ENCODE assay signal across 21 mouse cellular contexts in genomic region chr5:150490821-150491220, GRCm38 (mm10). TPM values are rescaled to one million over a fixed set of nuclear protein-coding genes. Genes with fewer than 3 reads are reported as not detected.
DNase-seq lines count a peak whose midpoint lies in the region; ATAC-seq and TF ChIP-seq lines count a peak whose summit lies in the region.
"Had no signal": no experiment of that assay in that cellular context is flagged by ENCODE, and none has a peak within 500 bp of the region (broad histone marks: within the 10 kb centered on the region; RNA-seq: fewer than 3 reads in every experiment).

No protein-coding gene starts in this region.

- peak; percentile 51; the same call in 1 of the 2 replicates for TF ChIP-seq EP300 in CH12.LX (IDR thresholded peaks at IDR 0.05; ENCODE audit: low read length)

- H3K9ac ChIP-seq in kidney, postnatal 0 days (ENCODE audit: low read depth, low read length): no peak overlapping the region
- H3K9ac ChIP-seq in CH12.LX (ENCODE audit: insufficient read depth, low read depth): peak overlapping the region; percentile 66
- no peak overlapping the region for H3K9ac ChIP-seq in limb, embryonic 13.5 days
- H3K9ac ChIP-seq: forebrain, embryonic 12.5 days; hindbrain, embryonic 12.5 days had no signal

- no peaks in the 10 kb centered on the region for H3K27me3 ChIP-seq in kidney, postnatal 0 days (ENCODE audit: insufficient read depth, low read length)
- H3K27me3 ChIP-seq in CH12.LX (replicated peaks): no peaks in the 10 kb centered on the region
- H3K27me3 ChIP-seq in limb, embryonic 13.5 days: no peaks in the 10 kb centered on the region
- H3K27me3 ChIP-seq: forebrain, embryonic 12.5 days; hindbrain, embryonic 12.5 days had no signal

- H3K9me3 ChIP-seq in kidney, postnatal 0 days (replicated peaks; ENCODE audit: low read length): no peaks in the 10 kb centered on the region
- no peaks in the 10 kb centered on the region for H3K9me3 ChIP-seq in CH12.LX (replicated peaks; ENCODE audit: low read length)
- H3K9me3 ChIP-seq in limb, embryonic 13.5 days: no peaks in the 10 kb centered on the region
- H3K9me3 ChIP-seq: forebrain, embryonic 12.5 days; hindbrain, embryonic 12.5 days had no signal

- no peak for TF ChIP-seq CTCF in kidney, postnatal 0 days (IDR thresholded peaks at IDR 0.05; ENCODE audit: low read depth)
- TF ChIP-seq CTCF in CH12.LX (conservative IDR thresholded peaks at IDR 0.05 in 1 of 2, IDR thresholded peaks at IDR 0.05 in 1 of 2; ENCODE audit: low read depth in 2 of 2, low read length in 2 of 2): no peak

- no peaks in the 10 kb centered on the region for H3K79me2 ChIP-seq in CH12.LX (replicated peaks; ENCODE audit: control insufficient read depth, extremely low read depth, insufficient read depth, poor library complexity, severe bottlenecking)

- no peak overlapping the region for H3K4me3 ChIP-seq in kidney, postnatal 0 days (replicated peaks; ENCODE audit: low read depth, low read length)
- H3K4me3 ChIP-seq in CH12.LX (replicated peaks in 1 of 3; ENCODE audit: low read depth in 2 of 3, low read length in 2 of 3, poor library complexity in 1 of 3): peak overlapping the region; percentile 46 to 58 (median 56)
- H3K4me3 ChIP-seq in limb, embryonic 13.5 days: no peak overlapping the region
- H3K4me3 ChIP-seq: forebrain, embryonic 12.5 days; heart, adult 2 months; hindbrain, embryonic 12.5 days had no signal

- H3K4me1 ChIP-seq in kidney, postnatal 0 days (replicated peaks; ENCODE audit: insufficient read depth, low read length): no peaks in the 10 kb centered on the region; the same call in 1 of the 2 replicates
- H3K4me1 ChIP-seq in CH12.LX (ENCODE audit: control insufficient read depth in 1 of 2, insufficient read depth in 2 of 2): peaks cover 2 to 9% of the 10 kb centered on the region in 2 experiments; a peak in 2 of 4 replicates
- peaks cover 8% of the 10 kb centered on the region; the same call in 1 of the 2 replicates for H3K4me1 ChIP-seq in limb, embryonic 13.5 days
- H3K4me1 ChIP-seq: forebrain, embryonic 12.5 days; hindbrain, embryonic 12.5 days had no signal

- in situ Hi-C loops in CH12.LX (cut with MboI; ENCODE audit: low pct_ligation_motif_present, low pct_unique_long_range_greater_than_20kb, low sequenced_read_pairs): no loop called here

- no peak for TF ChIP-seq RAD21 in CH12.LX (IDR thresholded peaks at IDR 0.05; ENCODE audit: low read depth, low read length)

- no peak; the same call in 1 of the 2 replicates for ATAC-seq in kidney, postnatal 0 days (replicated peaks; ENCODE audit: low FRiP score, low read depth)
- peak; percentile 76 for ATAC-seq in limb, embryonic 13.5 days (ENCODE audit: low FRiP score, low read depth)
- ATAC-seq: activated CD4-positive, CD25-positive, alpha-beta regulatory T cell, adult 4 months; CD4-positive, CD25-positive, alpha-beta regulatory T cell, adult 4 months; intestine, postnatal 0 days had no signal

- DNase-seq in kidney, postnatal 0 days (ENCODE audit: low spot score): peak; percentile 86
- no peak for DNase-seq in kidney, adult 11 months
- DNase-seq in CH12.LX (ENCODE audit: extremely low read depth): peak; percentile 29
- DNase-seq in NIH3T3 (ENCODE audit: low read depth): peak; percentile 11
- DNase-seq in right cerebral cortex, postnatal 25 days: no peak
- DNase-seq in cerebellum, postnatal 14 days: no peak
- DNase-seq: cerebellum, postnatal 10 days; heart, adult 2 months; left cerebral cortex, postnatal 4 days; lung, adult 18-20 months; right cerebral cortex, adult 18-20 months had no signal

- H3K4me2 ChIP-seq in kidney, postnatal 0 days (ENCODE audit: low read length): no peak overlapping the region
- H3K4me2 ChIP-seq in CH12.LX (ENCODE audit: insufficient read depth, low read depth, poor library complexity, severe bottlenecking): peak overlapping the region; percentile 91
- H3K4me2 ChIP-seq in limb, embryonic 13.5 days (replicated peaks): peak overlapping the region; percentile 1
- H3K4me2 ChIP-seq: forebrain, embryonic 12.5 days; hindbrain, embryonic 12.5 days; midbrain, embryonic 11.5 days had no signal

- TF ChIP-seq POLR2A in CH12.LX (IDR thresholded peaks at IDR 0.05; ENCODE audit: low read depth, low read length): no peak

- dilution Hi-C loops in CH12.LX (cut with MboI; ENCODE audit: extremely low pct_ligation_motif_present, extremely low pct_unique_long_range_greater_than_20kb, low sequenced_read_pairs): no loop called here

- 0 out of 2 replicates have a peak overlapping the region, but pooled peaks have one; percentile 13 for H3K27ac ChIP-seq in kidney, postnatal 0 days
- H3K27ac ChIP-seq in CH12.LX (ENCODE audit: insufficient read depth, low read depth): no peak overlapping the region
- no peak overlapping the region for H3K27ac ChIP-seq in limb, embryonic 13.5 days
- H3K27ac ChIP-seq: forebrain, embryonic 12.5 days; heart, adult 2 months; hindbrain, embryonic 12.5 days had no signal

- H3K36me3 ChIP-seq in kidney, postnatal 0 days (ENCODE audit: insufficient read depth, low read length): 0 out of 2 replicates have a peak, but pooled peaks cover 1% of the 10 kb centered on the region
- no peaks in the 10 kb centered on the region for H3K36me3 ChIP-seq in CH12.LX (replicated peaks in 1 of 2; ENCODE audit: control insufficient read depth in 1 of 2, insufficient read depth in 1 of 2, low read length in 1 of 2)
- 0 out of 2 replicates have a peak, but pooled peaks cover 3% of the 10 kb centered on the region for H3K36me3 ChIP-seq in limb, embryonic 13.5 days

- WGBS in kidney, postnatal 0 days: 36% methylated on average over 8 of the region's 8 CpGs
- 39% methylated on average over 8 of the region's 8 CpGs for WGBS in limb, embryonic 13.5 days

TF ChIP-seq in CH12.LX, 34 proteins besides CTCF, POLR2A, EP300 and RAD21 (continues in another document):
- TF ChIP-seq JUN (IDR thresholded peaks at IDR 0.05; ENCODE audit: insufficient read depth, low read depth, low read length) (no peak), MAFK (IDR thresholded peaks at IDR 0.05; ENCODE audit: insufficient replicate concordance, low read length) (no peak), USF2 (conservative IDR thresholded peaks at IDR 0.05; ENCODE audit: low read depth, low read length) (no peak), NRF1 (IDR thresholded peaks at IDR 0.05; ENCODE audit: low read depth, low read length) (no peak), E2F4 (IDR thresholded peaks at IDR 0.05; ENCODE audit: insufficient replicate concordance, low read depth, low read length) (no peak), ELF1 (IDR thresholded peaks at IDR 0.05; ENCODE audit: low read depth, low read length) (no peak), MEF2A (IDR thresholded peaks at IDR 0.05; ENCODE audit: borderline replicate concordance, low read depth, low read length) (no peak), JUND (conservative IDR thresholded peaks at IDR 0.05; ENCODE audit: low read depth, low read length) (no peak), HCFC1 (IDR thresholded peaks at IDR 0.05; ENCODE audit: low read depth, low read length) (no peak), ZMIZ1 (IDR thresholded peaks at IDR 0.05; ENCODE audit: low read depth, low read length) (no peak), TBP (conservative IDR thresholded peaks at IDR 0.05; ENCODE audit: low read depth, low read length) (no peak), GABPA (IDR thresholded peaks at IDR 0.05; ENCODE audit: insufficient replicate concordance, low read depth, low read length) (no peak), UBTF (IDR thresholded peaks at IDR 0.05; ENCODE audit: low read depth, low read length) (0 out of 2 replicates have a peak, but pooled peaks have one; percentile 39), CHD2 (IDR thresholded peaks at IDR 0.05; ENCODE audit: low read length) (peak; percentile 73), TCF12 (IDR thresholded peaks at IDR 0.05; ENCODE audit: low read depth, low read length) (peak; percentile 48; the same call in 1 of the 2 replicates), POLR2AphosphoS2 (IDR thresholded peaks at IDR 0.05; ENCODE audit: low read depth, low read length) (no peak), RCOR1 (conservative IDR thresholded peaks at IDR 0.05; ENCODE audit: low read depth, low read length) (no peak), ZC3H11A (IDR thresholded peaks at IDR 0.05; ENCODE audit: low read depth, low read length) (no peak), ETS1 (conservative IDR thresholded peaks at IDR 0.05; ENCODE audit: low read depth, low read length) (peak; percentile 46; the same call in 1 of the 2 replicates), USF1 (IDR thresholded peaks at IDR 0.05; ENCODE audit: low read depth, low read length) (no peak), MXI1 (IDR thresholded peaks at IDR 0.05; ENCODE audit: low read depth, low read length) (no peak), KAT2A (IDR thresholded peaks at IDR 0.05; ENCODE audit: insufficient replicate concordance, low read length) (no peak), BHLHE40 (IDR thresholded peaks at IDR 0.05; ENCODE audit: low read depth, low read length) (0 out of 2 replicates have a peak, but pooled peaks have one; percentile 23), SMC3 (IDR thresholded peaks at IDR 0.05; ENCODE audit: low read depth, low read length) (no peak), MYC (IDR thresholded peaks at IDR 0.05; ENCODE audit: low read depth, low read length) (0 out of 2 replicates have a peak, but pooled peaks have one; percentile 13), MAZ (IDR thresholded peaks at IDR 0.05; ENCODE audit: low read depth, low read length) (no peak), CHD1 (IDR thresholded peaks at IDR 0.05; ENCODE audit: low read depth, low read length) (no peak), IRF4 (IDR thresholded peaks at IDR 0.05; ENCODE audit: low read depth, low read length) (no peak), SIN3A (IDR thresholded peaks at IDR 0.05; ENCODE audit: low read length) (0 out of 2 replicates have a peak, but pooled peaks have one; percentile 23), ZNF384 (IDR thresholded peaks at IDR 0.05; ENCODE audit: low read depth, low read length) (0 out of 2 replicates have a peak, but pooled peaks have one; percentile 12)

RNA-seq across cellular contexts. Expression of gene Zar1l, which starts 27.1 kb away (rescaled TPM):
- polyA plus RNA-seq in kidney, postnatal 0 days (2015; fragmentation: Nextera tagmentation; extraction: Ambion mirVana): not detected in 2 replicates
- total RNA-seq in CH12.LX (2012; rRNA removed) (not detected in 2 replicates), CH12.LX (2014; rRNA removed) (not detected in 2 replicates)
- polyA plus RNA-seq in CH12.LX (2012; ENCODE audit: insufficient read length, low read depth): not detected in 2 replicates
- not detected in 2 replicates for polyA plus RNA-seq in limb, embryonic 13.5 days (2015; fragmentation: Nextera tagmentation; extraction: Ambion mirVana)
- total RNA-seq: heart, adult 2 months; layer of hippocampus, adult 18-20 months; left cerebral cortex, postnatal 4 days had no signal
- polyA plus RNA-seq: activated CD4-positive, CD25-positive, alpha-beta regulatory T cell, adult 4 months; CD4-positive, CD25-positive, alpha-beta regulatory T cell, adult 4 months; forebrain, embryonic 12.5 days; heart, adult 2 months; heart, postnatal 0 days; hindbrain, embryonic 12.5 days; intestine, postnatal 0 days; midbrain, embryonic 11.5 days; urinary bladder, adult 2 months had no signal

RNA-seq across cellular contexts. Expression of gene Brca2, which starts 31.6 kb away (rescaled TPM):
- 12.7 and 13.6 TPM in 2 replicates for polyA plus RNA-seq in kidney, postnatal 0 days (2015; fragmentation: Nextera tagmentation; extraction: Ambion mirVana)
- total RNA-seq in CH12.LX (2012; rRNA removed) (17.1 and 21.5 TPM in 2 replicates), CH12.LX (2014; rRNA removed) (13.8 and 17.3 TPM in 2 replicates)
- polyA plus RNA-seq in CH12.LX (2012; ENCODE audit: insufficient read length, low read depth): 21.9 and 24.0 TPM in 2 replicates
- 25.4 and 30.7 TPM in 2 replicates for polyA plus RNA-seq in limb, embryonic 13.5 days (2015; fragmentation: Nextera tagmentation; extraction: Ambion mirVana)

Comparison
In these comparisons a context has a peak if more than half of its experiments do, and no peak if none do; other contexts are left out.
1. DNase-seq: peak in kidney, postnatal 0 days (single experiment), CH12.LX (single experiment) and NIH3T3 (single experiment); none in kidney, adult 11 months (single experiment), right cerebral cortex, postnatal 25 days (single experiment) and cerebellum, postnatal 14 days (0 of 2).
2. H3K4me3 ChIP-seq: peak in CH12.LX (3 of 3); none in kidney, postnatal 0 days (single experiment) and limb, embryonic 13.5 days (single experiment).